Mouse (Mus musculus): ENCODE results near the gene Apopt1. TPM values are rescaled to one million over a fixed set of nuclear protein-coding genes. Genes with fewer than 3 reads are reported as not detected.

Gene Apopt1
- total RNA-seq, 2 experiments from 2014 or later: 36.6 to 39.1 TPM

Other genes with a start within 250 kb of the Apopt1 start
- gene Gm266, start 227.4 kb upstream of the Apopt1 start, total RNA-seq (2021): 1 to 10 TPM; 3.4 to 5.0 TPM
- gene Eif5, start 175.2 kb upstream of the Apopt1 start, total RNA-seq (2021): 100 to 1,000 TPM; 247 to 250 TPM
- gene Mark3, start 138.7 kb upstream of the Apopt1 start, total RNA-seq (2021): 10 to 100 TPM; 82.9 to 94.5 TPM
- gene Ckb, start 40.9 kb upstream of the Apopt1 start, total RNA-seq (2021): 1,000 to 10,000 TPM; 1,960 to 1,962 TPM
- 10 to 100 TPM; 15.5 to 21.0 TPM for gene Trmt61a, start 35.2 kb upstream of the Apopt1 start, total RNA-seq (2021)
- 10 to 100 TPM; 61.7 to 62.1 TPM for gene Bag5, start within 50 bp of the Apopt1 start, total RNA-seq (2021)
- 100 to 1,000 TPM; 794 to 814 TPM for gene Klc1, start 45.6 kb downstream of the Apopt1 start, total RNA-seq (2021)
- gene Xrcc3, start 100.6 kb downstream of the Apopt1 start, total RNA-seq (2021): 1 to 10 TPM; 3.6 to 4.9 TPM
- gene Zfyve21, start 100.9 kb downstream of the Apopt1 start, total RNA-seq (2021): 10 to 100 TPM; 20.7 to 21.1 TPM
- gene Ppp1r13b, start 194.8 kb downstream of the Apopt1 start, total RNA-seq (2021): 10 to 100 TPM; 58.8 to 67.3 TPM

Data from left cerebral cortex, adult 18-20 months (tissue).